Mouse (Mus musculus) limb, embryonic 12.5 days (tissue): ENCODE results near the gene Slc22a5. TPM values are rescaled to one million over a fixed set of nuclear protein-coding genes. Genes with fewer than 3 reads are reported as not detected.

Source experiments
- ATAC-seq: fragments of 200-750 bp; cut with Nextera tagmentation; 2 replicates; pipeline ENCODE4 v1.8.0; 2017; ENCODE audit warnings: low read depth, moderate TSS enrichment; ENCODE audit not compliant: insufficient number of reproducible peaks, insufficient read depth, low FRiP score, low TSS enrichment
- H3K27ac ChIP-seq: fragments of 300-500 bp; sonication (generic); 2 replicates; pipeline ENCODE4 v1.5.1; 2016; ENCODE audit warnings: mild to moderate bottlenecking, moderate library complexity
- H3K27me3 ChIP-seq: fragments of 300-500 bp; sonication (generic); 2 replicates; pipeline ENCODE4 v1.6.1; 2016; ENCODE audit warnings: mild to moderate bottlenecking, moderate library complexity
- H3K36me3 ChIP-seq: fragments of 300-500 bp; sonication (generic); 2 replicates; pipeline ENCODE4 v1.6.1; 2016; ENCODE audit warnings: mild to moderate bottlenecking, moderate library complexity
- H3K4me1 ChIP-seq: fragments of 300-500 bp; sonication (generic); replicated peaks from 2 replicates; pipeline ENCODE4 v1.6.1; 2016
- H3K4me2 ChIP-seq: fragments of 300-500 bp; sonication (generic); 2 replicates; pipeline ENCODE4 v1.6.1; 2016; ENCODE audit warnings: mild to moderate bottlenecking, moderate library complexity
- H3K4me3 ChIP-seq: fragments of 300-500 bp; sonication (generic); replicated peaks from 2 replicates; pipeline ENCODE4 v1.5.1; 2016; ENCODE audit warnings: mild to moderate bottlenecking
- H3K9ac ChIP-seq: fragments of 300-500 bp; sonication (generic); replicated peaks from 2 replicates; pipeline ENCODE4 v1.6.1; 2016; ENCODE audit warnings: mild to moderate bottlenecking, moderate library complexity
- H3K9me3 ChIP-seq: fragments of 300-500 bp; sonication (generic); 2 replicates; pipeline ENCODE4 v1.6.1; 2016; ENCODE audit warnings: mild to moderate bottlenecking, moderate library complexity
- WGBS: fragments of 180-500 bp; shearing (Covaris S2); methylation state at CpG from one replicate; pipeline ENCODE4 v1.1.7; 2016; 5-methylcytosine and 5-hydroxymethylcytosine counted together
- polyA plus RNA-seq: library from polyadenylated mRNA; unstranded; fragments of >200 nt; fragmentation: Nextera tagmentation; extraction: Ambion mirVana; gene quantifications from 2 replicates; pipeline ENCODE4 v1.2.1, GENCODE M21; 2016

Gene Slc22a5
- polyA plus RNA-seq, 1 experiment from 2014 or later: 6.4 TPM

GRCm38 (mm10) chr11:53839147-53839546, 52.3 kb downstream of the Slc22a5 start:
- no peak for ATAC-seq
- WGBS: 64% methylated on average over 6 of the region's 6 CpGs
- Histone ChIP-seq H3K4me1 (peaks cover 20% of the 10 kb centered on the region), H3K4me3 (no peak overlapping the region), H3K27me3 (no peaks in the 10 kb centered on the region; the same call in 1 of the 2 replicates), H3K27ac (no peak overlapping the region), H3K4me2 (no peak overlapping the region), H3K36me3 (no peaks in the 10 kb centered on the region), H3K9ac (no peak overlapping the region), H3K9me3 (no peaks in the 10 kb centered on the region)

DNA sequence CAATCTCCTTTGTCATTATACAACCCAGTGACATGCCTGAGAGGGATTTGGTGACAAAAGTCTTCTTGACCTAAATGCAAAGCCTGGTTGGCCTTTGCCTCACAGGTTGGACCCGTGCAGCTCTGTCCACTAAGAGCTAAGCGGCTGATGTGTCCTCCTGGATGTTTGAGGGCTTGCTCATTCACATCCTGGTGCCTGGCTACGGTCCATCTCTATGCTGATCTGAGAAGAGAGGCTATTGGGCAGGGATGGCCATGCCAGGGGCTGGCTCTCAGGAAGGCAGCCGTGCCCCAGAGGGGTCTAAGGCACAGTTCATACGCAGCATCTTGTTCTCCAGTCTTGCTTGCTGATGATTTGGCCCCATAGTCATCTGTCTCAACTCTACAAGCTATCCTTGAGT, 53.7 kb downstream of the Slc22a5 start:
- 95% methylated on average over 5 of the region's 5 CpGs for WGBS
- Histone ChIP-seq H3K36me3 (no peaks in the 10 kb centered on the region), H3K27ac (no peak overlapping the region), H3K27me3 (no peaks in the 10 kb centered on the region; the same call in 1 of the 2 replicates), H3K4me3 (no peak overlapping the region), H3K9ac (no peak overlapping the region), H3K9me3 (no peaks in the 10 kb centered on the region), H3K4me1 (peaks cover 15% of the 10 kb centered on the region), H3K4me2 (no peak overlapping the region)
- ATAC-seq: no peak

GRCm38 (mm10) chr11:53835379-53836010, 56.0 kb downstream of the Slc22a5 start:
- Histone ChIP-seq H3K27me3 (no peaks in the 10 kb centered on the region; the same call in 1 of the 2 replicates), H3K4me1 (peaks cover 15% of the 10 kb centered on the region), H3K4me2 (no peak overlapping the region), H3K4me3 (no peak overlapping the region), H3K9me3 (no peaks in the 10 kb centered on the region), H3K9ac (no peak overlapping the region), H3K27ac (no peak overlapping the region), H3K36me3 (no peaks in the 10 kb centered on the region)
- 91% methylated on average over 4 of the region's 4 CpGs for WGBS
- ATAC-seq: no peak

DNA sequence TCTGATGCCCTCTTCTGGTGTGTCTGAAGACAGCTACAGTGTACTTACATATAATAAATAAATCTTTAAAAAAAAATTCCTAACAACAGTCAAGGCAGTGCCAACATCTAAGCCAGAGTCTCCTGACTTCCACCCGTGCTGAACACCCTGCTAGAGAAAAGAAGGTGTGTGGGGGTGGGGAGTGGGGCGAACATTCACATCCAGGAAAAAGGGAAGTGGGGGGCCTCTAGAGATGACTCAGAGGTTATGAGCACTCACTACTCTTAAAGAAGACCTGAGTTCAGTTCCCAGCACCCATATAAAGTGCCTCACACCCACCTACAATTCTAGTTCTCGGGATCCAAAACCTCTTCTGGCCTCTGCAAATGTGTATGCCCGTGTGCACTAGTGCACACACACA, 66.1 kb downstream of the Slc22a5 start:
- Histone ChIP-seq H3K9me3 (no peaks in the 10 kb centered on the region), H3K4me2 (no peak overlapping the region), H3K4me3 (no peak overlapping the region), H3K27me3 (no peaks in the 10 kb centered on the region), H3K36me3 (no peaks in the 10 kb centered on the region), H3K4me1 (0 out of 2 replicates have a peak, but pooled peaks cover 3% of the 10 kb centered on the region), H3K27ac (no peak overlapping the region), H3K9ac (no peak overlapping the region)
- 85% methylated on average over 4 of the region's 4 CpGs for WGBS
- ATAC-seq: no peak

DNA sequence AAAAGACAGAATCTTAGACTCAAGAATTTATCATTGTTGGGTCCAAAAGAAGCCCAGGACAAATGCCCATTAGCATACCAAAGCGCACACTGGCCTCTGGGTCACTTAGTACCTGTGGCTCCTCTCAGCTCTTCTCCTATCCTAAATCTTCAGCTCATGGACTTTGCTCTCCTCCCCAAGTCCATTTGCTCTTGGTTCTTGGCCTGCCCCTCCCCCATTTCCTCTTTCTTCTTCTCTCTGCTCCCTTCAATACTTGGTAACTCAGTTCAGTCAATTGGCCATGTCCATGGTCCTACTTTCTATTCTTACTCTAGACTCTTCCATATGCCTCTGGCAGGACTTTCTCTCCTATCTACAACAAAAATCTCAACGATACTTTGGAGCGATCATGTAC, 69.5 kb downstream of the Slc22a5 start:
- no peak for ATAC-seq

DNA sequence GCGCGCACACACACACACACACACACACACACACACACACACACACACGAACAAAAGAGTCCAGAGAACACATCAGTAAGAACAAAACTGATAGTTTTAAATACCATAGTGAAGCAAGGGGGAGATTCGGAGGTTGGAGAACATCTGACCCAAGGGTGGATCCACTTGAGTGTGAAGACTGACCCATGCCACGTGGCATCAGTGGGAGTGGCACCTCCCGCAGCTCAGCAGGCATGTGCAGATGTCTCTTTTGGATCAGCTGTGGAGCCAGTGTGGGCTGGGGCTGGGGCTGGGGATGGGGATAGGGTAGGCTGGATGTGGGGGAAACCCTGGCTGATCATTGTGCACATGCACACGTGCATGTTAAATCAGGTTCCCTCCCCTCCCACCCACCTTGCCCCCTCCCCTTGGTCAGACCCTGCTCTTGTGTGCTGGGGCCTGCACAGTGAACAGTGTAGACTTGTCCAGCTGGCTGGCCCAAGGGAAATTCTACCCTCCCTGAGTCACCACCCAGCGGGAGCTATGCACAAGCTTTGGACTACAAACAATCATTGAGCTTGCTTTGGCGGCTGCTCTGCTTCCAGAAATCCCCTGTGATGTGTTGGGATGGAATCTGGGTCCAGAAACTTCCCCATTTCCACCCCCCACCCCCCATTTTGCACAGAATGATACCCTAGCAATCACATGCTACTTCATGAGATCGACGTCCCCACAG, 70.1 kb downstream of the Slc22a5 start:
- no peaks in the 10 kb centered on the region for H3K9me3 ChIP-seq
- H3K4me3 ChIP-seq: no peak overlapping the region
- ATAC-seq: no peak
- H3K27me3 ChIP-seq: no peaks in the 10 kb centered on the region
- no peak overlapping the region for H3K27ac ChIP-seq
- no peak overlapping the region for H3K9ac ChIP-seq
- H3K36me3 ChIP-seq: no peaks in the 10 kb centered on the region
- 0 out of 2 replicates have a peak, but pooled peaks cover 3% of the 10 kb centered on the region for H3K4me1 ChIP-seq
- H3K4me2 ChIP-seq: no peak overlapping the region
- 80% methylated on average over 11 of the region's 11 CpGs for WGBS

More for the DNA sequence above, 69.5 kb downstream of the Slc22a5 start:
- no peaks in the 10 kb centered on the region for H3K27me3 ChIP-seq
- H3K36me3 ChIP-seq: no peaks in the 10 kb centered on the region
- WGBS: 96% methylated on average over 3 of the region's 3 CpGs
- no peak overlapping the region for H3K4me3 ChIP-seq
- no peak overlapping the region for H3K4me2 ChIP-seq
- H3K9ac ChIP-seq: no peak overlapping the region
- H3K4me1 ChIP-seq: 0 out of 2 replicates have a peak, but pooled peaks cover 3% of the 10 kb centered on the region
- no peak overlapping the region for H3K27ac ChIP-seq
- H3K9me3 ChIP-seq: no peaks in the 10 kb centered on the region

- no peak overlapping the region for H3K4me2 ChIP-seq
- no peaks in the 10 kb centered on the region for H3K9me3 ChIP-seq
- H3K27ac ChIP-seq: no peak overlapping the region
- H3K27me3 ChIP-seq: no peaks in the 10 kb centered on the region
- H3K4me1 ChIP-seq: 0 out of 2 replicates have a peak, but pooled peaks cover 3% of the 10 kb centered on the region
- WGBS: 90% methylated on average over 13 of the region's 13 CpGs
- no peak overlapping the region for H3K4me3 ChIP-seq
- no peak for ATAC-seq
- no peaks in the 10 kb centered on the region for H3K36me3 ChIP-seq
- H3K9ac ChIP-seq: no peak overlapping the region
Observed at GRCm38 (mm10) chr11:53820516-53821170, 70.8 kb downstream of the Slc22a5 start.

DNA sequence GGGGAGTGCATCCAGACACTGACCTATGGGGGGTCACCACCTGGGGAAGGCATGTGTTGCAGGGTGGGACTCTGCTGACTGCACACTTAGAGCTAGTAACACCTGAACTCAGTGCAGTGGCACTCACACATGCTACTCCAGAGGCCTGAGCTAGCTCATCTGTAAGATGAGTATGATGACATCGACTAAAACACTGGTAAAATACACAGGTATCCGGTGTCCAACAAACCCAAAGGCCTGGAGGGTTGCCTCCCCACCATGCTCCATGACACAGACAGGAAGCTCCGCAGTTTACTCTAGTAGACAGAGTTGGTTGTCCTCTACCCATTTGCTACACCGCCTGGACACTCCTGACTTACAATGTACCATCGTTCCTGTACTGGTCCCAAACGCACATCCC, 71.9 kb downstream of the Slc22a5 start:
- ATAC-seq: no peak
- 93% methylated on average over 6 of the region's 6 CpGs for WGBS
- H3K27ac ChIP-seq: no peak overlapping the region

GRCm38 (mm10) chr11:53818794-53819193, 72.7 kb downstream of the Slc22a5 start:
- H3K9me3 ChIP-seq: no peaks in the 10 kb centered on the region

More for the DNA sequence above, 71.9 kb downstream of the Slc22a5 start:
- Histone ChIP-seq H3K9ac (no peak overlapping the region), H3K27me3 (no peaks in the 10 kb centered on the region), H3K4me3 (no peak overlapping the region), H3K36me3 (no peaks in the 10 kb centered on the region), H3K9me3 (no peaks in the 10 kb centered on the region), H3K4me2 (no peak overlapping the region), H3K4me1 (0 out of 2 replicates have a peak, but pooled peaks cover 3% of the 10 kb centered on the region)

GRCm38 (mm10) chr11:53816841-53817375, 74.6 kb downstream of the Slc22a5 start:
- no peak overlapping the region for H3K27ac ChIP-seq
- H3K9ac ChIP-seq: no peak overlapping the region
- no peak overlapping the region for H3K4me2 ChIP-seq
- no peak for ATAC-seq
- H3K9me3 ChIP-seq: no peaks in the 10 kb centered on the region
- no peaks in the 10 kb centered on the region for H3K27me3 ChIP-seq
- H3K36me3 ChIP-seq: no peaks in the 10 kb centered on the region
- WGBS: 87% methylated on average over 5 of the region's 5 CpGs
- 0 out of 2 replicates have a peak, but pooled peaks cover 3% of the 10 kb centered on the region for H3K4me1 ChIP-seq
- no peak overlapping the region for H3K4me3 ChIP-seq

More at GRCm38 (mm10) chr11:53818794-53819193, 72.7 kb downstream of the Slc22a5 start:
- Histone ChIP-seq H3K4me1 (0 out of 2 replicates have a peak, but pooled peaks cover 3% of the 10 kb centered on the region), H3K36me3 (no peaks in the 10 kb centered on the region), H3K27me3 (no peaks in the 10 kb centered on the region), H3K27ac (no peak overlapping the region), H3K9ac (no peak overlapping the region), H3K4me3 (no peak overlapping the region), H3K4me2 (no peak overlapping the region)
- WGBS: 62% methylated on average over 6 of the region's 6 CpGs
- no peak for ATAC-seq

DNA sequence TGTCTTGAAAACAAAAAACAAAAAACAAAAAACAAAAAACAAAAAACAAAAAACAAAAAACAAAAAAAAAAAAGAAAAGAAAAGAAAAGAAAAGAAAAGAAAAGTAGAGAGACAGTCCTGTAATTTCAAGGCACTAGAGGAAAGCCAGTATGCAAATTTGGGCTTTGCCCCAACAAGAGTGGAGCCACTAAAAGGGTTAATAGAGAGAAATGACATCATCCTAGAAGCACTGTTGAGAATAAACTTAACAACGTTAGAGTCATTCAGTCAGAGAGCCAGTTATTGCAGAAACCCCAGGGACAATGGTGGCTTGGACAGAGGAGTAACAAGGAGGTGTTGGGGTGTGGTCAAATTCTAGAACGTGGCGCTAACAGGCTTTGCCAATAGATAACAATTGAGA, 76.7 kb downstream of the Slc22a5 start:
- Histone ChIP-seq H3K4me2 (no peak overlapping the region), H3K9me3 (no peaks in the 10 kb centered on the region), H3K4me1 (no peaks in the 10 kb centered on the region), H3K27me3 (no peaks in the 10 kb centered on the region), H3K9ac (no peak overlapping the region), H3K4me3 (no peak overlapping the region), H3K36me3 (no peaks in the 10 kb centered on the region), H3K27ac (no peak overlapping the region)
- ATAC-seq: no peak
- 62% methylated on average over 3 of the region's 3 CpGs for WGBS
